Mouse (Mus musculus) small intestine, adult 2 months (tissue): ENCODE measurements at regions not wholly inside any gene's neighbourhood (a gene's known extent, or its start where the extent isn't known, plus 50 kb on each side); places are given as distances from the start of the nearest gene placed in this dataset.

Experiments used
- H3K27ac ChIP-seq: fragments of 200-500 bp; 2 replicates; pipeline ENCODE4 v1.5.1; 2012; ENCODE audit warnings: low read depth, low read length, control low read depth, inconsistent platforms; ENCODE audit not compliant: insufficient read depth
- H3K27me3 ChIP-seq: fragments of 200-500 bp; 2 replicates; pipeline ENCODE4 v1.6.1; 2012; ENCODE audit warnings: mild to moderate bottlenecking, moderate library complexity, low read length, inconsistent platforms; ENCODE audit not compliant: control insufficient read depth, insufficient read depth
- H3K36me3 ChIP-seq: fragments of 200-500 bp; 2 replicates; pipeline ENCODE4 v1.6.1; 2012; ENCODE audit warnings: mild to moderate bottlenecking, low read length, control low read depth, inconsistent platforms; ENCODE audit not compliant: control insufficient read depth, insufficient read depth
- H3K4me1 ChIP-seq: fragments of 200-500 bp; 2 replicates; pipeline ENCODE4 v1.6.1; 2012; ENCODE audit warnings: low read length, inconsistent platforms, mixed read lengths; ENCODE audit not compliant: control insufficient read depth, insufficient read depth, insufficient read length
- H3K4me3 ChIP-seq: fragments of 200-500 bp; 2 replicates; pipeline ENCODE4 v1.5.1; 2012; ENCODE audit warnings: low read depth, mild to moderate bottlenecking, control low read depth, inconsistent platforms, low read length, moderate library complexity
- CTCF ChIP-seq: fragments of 200-500 bp; IDR thresholded peaks from 2 replicates; pipeline ENCODE4 v1.5.1; 2012; ENCODE audit warnings: low read depth, mild to moderate bottlenecking, control low read depth, inconsistent platforms, low read length, moderate library complexity, mixed read lengths; ENCODE audit not compliant: insufficient replicate concordance, insufficient read length; ENCODE audit errors: extremely low read depth
- POLR2A ChIP-seq: fragments of 200-500 bp; IDR thresholded peaks from 2 replicates; pipeline ENCODE4 v1.6.1; 2012; ENCODE audit warnings: low read depth, mild to moderate bottlenecking, control low read depth, inconsistent platforms, low read length, moderate library complexity
- WGBS: fragments of 180-500 bp; shearing (Covaris S2); methylation state at CpG from one replicate; pipeline ENCODE4 v1.1.7; 2018; 5-methylcytosine and 5-hydroxymethylcytosine counted together

DNA sequence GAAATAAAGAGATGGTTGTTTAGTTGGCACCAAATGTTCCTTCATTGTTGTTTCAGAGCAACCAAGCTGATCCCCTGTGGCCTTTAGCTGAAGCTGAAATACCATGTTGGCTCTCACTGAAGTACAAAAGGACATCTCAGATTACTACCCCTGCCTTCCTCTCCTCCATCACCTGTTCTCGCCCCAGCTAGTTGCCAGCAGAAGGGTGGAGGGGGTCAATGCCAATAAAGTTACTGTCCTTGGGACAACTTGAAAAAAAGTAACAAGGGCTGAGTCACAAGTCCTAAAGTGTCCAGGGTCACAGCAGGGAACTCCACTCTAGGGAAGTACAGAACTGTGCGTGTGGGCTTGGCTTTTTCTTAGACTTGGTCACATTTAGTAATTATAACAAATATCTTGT, 216.0 kb downstream of the Lnpk start:
- WGBS: 90% methylated on average over 2 of the region's 2 CpGs
- no peak for TF ChIP-seq POLR2A
- H3K27me3 ChIP-seq: no peaks in the 10 kb centered on the region
- H3K4me3 ChIP-seq: no peak overlapping the region
- H3K27ac ChIP-seq: no peak overlapping the region
- no peaks in the 10 kb centered on the region for H3K36me3 ChIP-seq
- H3K4me1 ChIP-seq: no peaks in the 10 kb centered on the region

DNA sequence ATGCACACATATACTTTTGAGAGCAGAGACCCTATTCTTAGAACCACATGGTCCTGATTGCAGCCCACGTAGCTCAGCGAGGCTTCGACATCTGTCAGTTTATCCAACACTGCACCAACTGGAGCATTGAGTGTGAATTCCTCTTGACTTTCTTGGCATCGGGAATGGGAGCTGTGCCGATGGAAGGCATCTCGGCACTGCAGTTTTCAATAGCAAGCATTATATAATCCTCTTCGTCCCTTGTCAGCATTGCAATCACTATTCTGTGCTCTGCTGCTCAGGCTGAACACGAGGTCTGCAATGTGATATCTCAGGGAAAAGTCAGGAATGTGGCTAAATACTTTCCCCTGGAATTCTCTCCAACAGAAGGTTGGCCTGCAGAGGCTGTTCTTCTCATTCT, 224.6 kb downstream of the Lnpk start:
- Histone ChIP-seq H3K27ac (no peak overlapping the region), H3K27me3 (no peaks in the 10 kb centered on the region), H3K4me1 (no peaks in the 10 kb centered on the region), H3K36me3 (no peaks in the 10 kb centered on the region), H3K4me3 (no peak overlapping the region)
- TF ChIP-seq POLR2A: no peak
- no peak for TF ChIP-seq CTCF
- WGBS: 82% methylated on average over 8 of the region's 8 CpGs

DNA sequence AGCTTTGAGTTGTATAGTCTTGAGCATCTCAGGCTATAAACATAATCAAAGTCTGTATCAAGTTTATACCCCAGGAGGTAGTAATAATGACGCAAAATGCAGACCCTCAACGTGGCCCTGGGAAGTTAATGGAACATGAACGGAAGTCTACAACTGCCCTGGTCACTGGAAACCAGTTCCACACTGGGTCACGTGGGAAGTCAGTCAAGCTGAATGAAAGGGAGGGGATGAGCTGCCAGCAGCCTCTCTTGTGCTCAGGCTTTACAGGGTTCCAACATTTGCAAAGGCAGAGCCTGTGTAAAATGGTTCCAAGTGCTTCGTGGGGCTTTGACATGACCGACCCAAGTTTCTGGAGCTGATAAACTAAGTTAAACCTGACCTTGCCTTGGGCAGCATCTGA, 229.4 kb downstream of the Lnpk start:
- no peak overlapping the region for H3K4me3 ChIP-seq
- H3K36me3 ChIP-seq: no peaks in the 10 kb centered on the region
- TF ChIP-seq CTCF: no peak
- TF ChIP-seq POLR2A: no peak
- no peak overlapping the region for H3K27ac ChIP-seq
- H3K27me3 ChIP-seq: no peaks in the 10 kb centered on the region
- no peaks in the 10 kb centered on the region for H3K4me1 ChIP-seq
- 67% methylated on average over 6 of the region's 6 CpGs for WGBS

- H3K27ac ChIP-seq: no peak overlapping the region
- H3K4me3 ChIP-seq: no peak overlapping the region
- H3K27me3 ChIP-seq: no peaks in the 10 kb centered on the region
- no peaks in the 10 kb centered on the region for H3K36me3 ChIP-seq
- H3K4me1 ChIP-seq: no peaks in the 10 kb centered on the region
- 87% methylated on average over 9 of the region's 9 CpGs for WGBS
- TF ChIP-seq CTCF (no peak), POLR2A (no peak)
These were observed 272.9 kb downstream of the Lnpk start for GRCm38 (mm10) chr2:74306301-74306700.

DNA sequence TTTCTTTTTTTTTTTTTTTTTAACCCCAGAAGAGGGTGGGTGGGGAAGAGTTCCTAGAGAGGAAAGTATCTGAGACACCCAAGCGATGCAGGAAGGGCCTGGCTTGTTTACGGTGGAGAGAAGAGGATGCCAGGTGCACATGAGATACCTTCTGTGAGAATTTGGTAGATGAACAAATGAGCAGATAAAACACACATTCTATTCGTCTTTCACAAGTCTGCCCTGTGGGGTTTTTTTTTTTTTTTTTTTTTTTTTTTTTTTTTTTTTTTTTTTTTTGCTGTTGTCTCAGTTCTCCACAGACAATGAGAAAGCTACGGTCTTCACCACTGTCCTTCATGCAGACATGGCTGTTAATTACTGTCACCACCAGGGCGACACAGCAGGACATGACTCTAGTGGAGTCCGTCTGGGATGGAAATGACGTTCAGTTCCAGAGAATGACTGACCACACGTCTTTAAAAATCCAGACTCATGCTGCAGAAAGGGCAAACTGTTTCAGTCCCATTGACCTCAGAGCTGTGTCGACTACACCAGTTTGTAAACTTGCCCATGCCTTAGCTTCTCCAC, 278.3 kb downstream of the Lnpk start:
- H3K27ac ChIP-seq: no peak overlapping the region
- no peak overlapping the region for H3K4me3 ChIP-seq
- no peaks in the 10 kb centered on the region for H3K36me3 ChIP-seq
- H3K27me3 ChIP-seq: no peaks in the 10 kb centered on the region
- TF ChIP-seq CTCF: no peak
- no peak for TF ChIP-seq POLR2A
- no peaks in the 10 kb centered on the region for H3K4me1 ChIP-seq
- 34% methylated on average over 9 of the region's 9 CpGs for WGBS

GRCm38 (mm10) chr2:74300366-74300791, 278.9 kb downstream of the Lnpk start:
- no peaks in the 10 kb centered on the region for H3K36me3 ChIP-seq

GRCm38 (mm10) chr2:74292641-74293040, 286.6 kb downstream of the Lnpk start:
- no peaks in the 10 kb centered on the region for H3K4me1 ChIP-seq
- H3K4me3 ChIP-seq: no peak overlapping the region
- H3K27me3 ChIP-seq: no peaks in the 10 kb centered on the region
- no peak overlapping the region for H3K27ac ChIP-seq
- no peaks in the 10 kb centered on the region for H3K36me3 ChIP-seq
- TF ChIP-seq CTCF: no peak
- no peak for TF ChIP-seq POLR2A
- WGBS: 82% methylated on average over 7 of the region's 7 CpGs

More at GRCm38 (mm10) chr2:74300366-74300791, 278.9 kb downstream of the Lnpk start:
- no peak overlapping the region for H3K4me3 ChIP-seq
- 3% methylated on average over 11 of the region's 11 CpGs for WGBS
- H3K4me1 ChIP-seq: no peaks in the 10 kb centered on the region
- no peaks in the 10 kb centered on the region for H3K27me3 ChIP-seq
- no peak for TF ChIP-seq CTCF
- TF ChIP-seq POLR2A: no peak
- H3K27ac ChIP-seq: no peak overlapping the region

- TF ChIP-seq POLR2A (no peak), CTCF (no peak)
- no peaks in the 10 kb centered on the region for H3K36me3 ChIP-seq
- H3K4me1 ChIP-seq: no peaks in the 10 kb centered on the region
- WGBS: 90% methylated on average over 8 of the region's 8 CpGs
- H3K4me3 ChIP-seq: no peak overlapping the region
- H3K27ac ChIP-seq: no peak overlapping the region
- H3K27me3 ChIP-seq: no peaks in the 10 kb centered on the region
These were observed 287.5 kb downstream of the Lnpk start for GRCm38 (mm10) chr2:74291416-74292396.
